Mouse (Mus musculus) heart, adult 9 months (tissue): ENCODE data around the gene Kcna3.

Experiments
- DNase-seq, 2 experiments: peaks; one replicate each; pipeline ENCODE4 v3.0.0; 2022; ENCODE audit warnings: low spot score in 2 of 2

The Kcna3 gene

DNA sequence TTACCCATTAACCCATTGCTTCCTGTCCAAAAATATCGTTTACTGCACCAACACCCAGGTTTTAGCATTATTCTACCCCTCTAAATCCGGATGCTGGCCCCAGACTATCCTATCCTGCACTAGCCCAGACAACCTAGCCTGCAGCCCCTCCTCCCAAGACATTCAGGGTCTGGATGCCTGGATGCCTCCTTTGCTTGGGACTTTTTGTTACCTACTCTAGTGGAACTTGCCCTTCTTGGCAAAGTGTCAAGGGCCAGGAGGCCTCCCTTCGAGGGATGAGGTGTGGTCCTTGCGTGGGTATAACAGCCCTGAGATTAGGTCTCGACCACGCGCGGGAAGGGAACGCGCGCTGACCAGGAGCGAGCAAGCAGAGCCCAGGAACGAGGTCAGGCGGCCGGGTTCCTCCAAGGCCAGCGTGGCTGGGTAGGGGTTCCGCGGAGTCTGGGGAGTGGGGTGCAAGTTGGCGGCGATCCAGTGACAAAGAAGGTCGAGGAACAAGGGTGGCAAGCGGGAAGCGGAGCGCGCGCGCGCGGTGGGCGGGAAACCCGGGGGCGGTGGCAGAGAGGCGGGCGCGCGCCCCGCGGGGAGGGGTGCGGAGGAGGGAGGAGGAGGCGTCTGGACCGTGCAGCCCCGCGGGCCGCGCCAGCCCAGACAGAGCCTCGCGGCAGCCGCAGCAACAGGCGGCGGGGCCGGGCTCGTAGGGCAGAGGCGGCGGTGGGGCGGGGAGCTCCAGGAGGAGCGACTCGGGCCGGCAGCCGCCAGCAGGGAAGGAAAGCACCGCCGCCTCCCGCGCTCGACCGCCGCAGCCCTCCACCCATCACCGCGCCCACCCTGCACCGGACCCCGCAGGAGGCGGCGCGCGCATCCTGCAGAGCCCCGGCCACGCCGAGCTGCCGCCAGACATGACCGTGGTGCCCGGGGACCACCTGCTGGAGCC, at the start of gene Kcna3:
TSS of gene Kcna3 (plus strand) at position 649 of the 937 bp plus-strand sequence.
- peak; percentile 37 to 54 for DNase-seq

DNA sequence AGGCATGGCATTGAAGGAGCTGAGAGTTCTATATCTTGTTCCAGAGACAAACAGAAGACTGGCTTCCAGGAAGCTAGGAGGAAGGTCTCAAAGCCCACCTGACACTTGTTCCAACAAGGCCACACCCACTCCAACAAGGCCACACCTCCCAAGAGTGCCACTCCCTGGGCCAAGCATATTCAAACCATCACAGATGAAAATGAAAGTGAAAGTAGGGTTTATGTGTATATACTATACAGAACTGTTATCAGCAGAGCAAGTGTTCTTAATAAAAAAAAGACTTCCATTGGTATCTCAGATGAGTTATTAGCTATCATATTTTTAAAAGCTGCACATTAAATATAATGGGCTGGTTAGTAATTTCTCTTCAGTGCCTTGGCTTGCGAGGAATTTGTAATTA, 44.6 kb upstream of the Kcna3 start:
- DNase-seq, result no peak

DNA sequence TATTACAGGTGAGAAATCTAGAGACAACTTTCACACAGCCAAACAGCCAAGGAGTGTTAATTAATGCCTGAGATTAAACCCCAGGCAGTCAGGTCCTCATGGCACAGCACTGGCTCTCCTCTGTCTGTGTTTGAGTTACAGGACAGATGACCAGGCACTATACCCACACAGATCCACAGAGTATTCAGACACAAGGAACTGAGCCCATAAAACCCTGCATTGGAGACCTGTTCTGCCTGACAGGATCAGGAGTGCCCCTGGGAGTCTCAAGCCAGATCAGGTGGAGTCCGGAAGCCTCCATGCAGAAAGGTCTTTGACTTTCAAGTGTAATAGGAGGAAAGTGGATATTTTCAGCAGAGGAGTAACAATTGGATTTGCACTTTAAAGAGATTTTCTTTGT, 40.6 kb upstream of the Kcna3 start:
- no peak for DNase-seq

DNA sequence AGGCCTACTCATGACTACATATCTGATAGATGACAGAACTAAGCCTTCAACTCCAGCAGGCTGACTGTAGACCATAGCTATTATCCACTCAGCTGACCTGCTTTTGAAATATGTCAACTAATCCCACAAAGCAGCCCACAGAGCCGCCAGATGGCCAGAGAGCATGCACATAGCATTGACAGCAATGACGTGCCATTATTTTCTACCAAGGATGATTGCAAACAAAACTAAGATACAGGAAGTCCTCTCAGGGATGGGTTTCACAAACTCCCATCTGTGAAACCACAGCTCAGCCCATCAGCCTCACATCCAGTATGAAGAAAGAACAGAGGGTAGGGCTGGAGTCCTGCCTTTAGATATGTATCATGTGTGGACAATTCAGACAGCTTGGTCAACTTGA, 39.8 kb upstream of the Kcna3 start:
- no peak for DNase-seq

DNA sequence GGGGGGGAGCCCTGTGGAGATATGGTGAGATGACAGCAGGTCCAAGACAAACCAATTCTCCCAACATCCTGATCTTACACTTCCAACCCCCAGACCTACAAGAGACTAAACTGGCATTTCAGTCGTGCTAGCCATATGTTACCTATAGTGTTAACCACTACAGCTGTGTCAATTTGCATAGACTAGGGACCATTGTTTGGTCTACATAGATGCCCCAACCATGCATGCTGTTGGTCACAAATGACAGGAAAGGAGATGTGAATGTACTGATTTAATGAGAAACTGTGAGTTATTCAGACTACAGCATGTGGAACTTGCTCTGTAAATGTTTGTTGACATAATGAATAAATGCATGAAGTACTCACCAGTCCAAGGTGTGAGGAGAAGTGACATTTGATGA, 37.6 kb upstream of the Kcna3 start:
- no peak for DNase-seq

DNA sequence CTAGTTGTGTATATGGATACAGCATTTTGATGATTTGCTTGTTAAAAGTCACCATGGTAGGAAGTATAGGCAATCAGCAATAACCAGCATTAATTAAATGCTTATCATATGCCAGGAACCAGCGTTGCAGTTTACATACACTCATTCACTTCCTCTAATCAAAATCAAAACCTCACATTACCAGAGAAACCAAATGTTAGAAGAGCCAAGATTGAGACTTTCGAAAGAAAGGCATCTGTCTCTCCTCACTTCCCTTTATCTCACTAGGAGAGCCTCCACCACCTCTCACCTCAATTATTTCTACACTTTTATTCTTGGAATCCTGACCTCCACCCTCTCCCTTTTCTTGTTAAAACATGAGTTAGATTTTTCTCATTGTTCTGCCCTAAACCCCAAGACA, 35.8 kb upstream of the Kcna3 start:
- no peak for DNase-seq

DNA sequence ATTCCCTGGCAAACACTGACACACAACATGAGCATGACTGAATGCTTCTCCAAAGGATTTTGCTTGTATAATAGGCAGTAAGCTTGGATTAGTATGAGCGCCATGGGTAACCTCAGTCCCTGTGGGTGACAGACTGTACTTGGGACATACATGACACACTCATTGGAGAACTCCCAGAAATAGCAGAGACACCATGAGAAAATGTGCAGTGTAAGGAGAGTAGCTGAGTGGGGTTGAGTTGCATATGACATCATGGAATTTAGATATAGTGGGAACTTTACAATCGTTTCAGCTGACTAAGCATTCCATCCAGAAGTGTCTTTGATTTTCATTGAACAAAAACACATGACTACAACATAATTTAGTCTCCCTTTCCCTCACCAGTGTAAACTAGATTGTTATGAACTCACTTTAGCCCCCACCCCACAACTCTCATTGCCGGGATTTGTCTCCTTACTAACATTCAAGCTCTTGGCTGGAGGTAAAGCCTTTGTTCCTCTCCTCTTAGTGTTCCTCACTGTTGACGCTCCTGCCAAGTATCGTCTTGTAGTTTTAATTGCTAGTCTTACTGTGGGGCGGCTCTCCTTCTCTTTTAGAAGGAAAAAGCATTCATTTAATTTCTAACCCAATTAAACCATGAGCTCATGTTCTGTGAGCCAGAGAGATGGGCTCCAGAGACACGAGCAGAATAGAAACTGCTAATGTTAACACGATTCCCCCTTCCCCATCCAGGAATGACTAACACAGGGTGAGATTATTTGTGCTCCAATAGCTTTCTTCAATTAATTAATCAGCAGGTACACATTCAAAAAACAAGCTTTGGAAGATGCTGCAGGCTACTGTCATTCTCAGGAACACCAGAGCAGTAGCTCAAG, 33.5 kb upstream of the Kcna3 start:
- no peak for DNase-seq

DNA sequence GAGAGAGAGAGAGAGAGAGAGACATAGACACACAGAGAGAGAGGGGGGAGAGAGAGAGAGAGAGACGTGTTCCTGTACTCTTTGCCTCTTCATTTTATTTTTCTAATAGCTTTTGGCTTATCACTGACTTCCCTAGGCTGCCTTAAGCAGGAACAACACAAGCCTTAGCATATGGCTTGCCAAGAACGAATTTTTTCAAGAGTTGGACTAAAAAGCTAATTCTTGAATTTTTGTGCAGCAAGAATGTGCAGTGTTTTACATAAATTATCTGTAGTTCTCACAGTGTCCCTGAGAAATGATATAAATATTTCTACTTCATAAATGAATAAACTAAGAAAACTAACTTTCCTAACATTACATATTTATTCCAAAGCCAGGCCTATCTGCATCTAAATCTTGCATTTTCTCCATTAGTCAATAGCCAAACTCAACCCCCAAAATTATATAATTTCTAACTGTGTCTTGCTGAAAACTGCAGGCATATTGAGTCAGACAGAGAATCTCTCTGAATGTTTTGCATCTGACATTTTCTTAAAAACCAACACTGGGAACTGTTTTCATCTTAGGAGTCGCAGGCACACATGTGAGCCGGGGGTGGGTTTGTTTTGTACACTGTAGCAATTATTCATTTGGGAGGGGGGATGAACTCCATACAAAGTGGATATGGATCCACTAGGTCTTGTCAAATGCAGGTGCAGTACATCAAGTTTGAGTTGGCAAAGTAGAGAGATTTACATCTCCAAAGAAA, 26.5 kb upstream of the Kcna3 start:
- DNase-seq, result no peak

DNA sequence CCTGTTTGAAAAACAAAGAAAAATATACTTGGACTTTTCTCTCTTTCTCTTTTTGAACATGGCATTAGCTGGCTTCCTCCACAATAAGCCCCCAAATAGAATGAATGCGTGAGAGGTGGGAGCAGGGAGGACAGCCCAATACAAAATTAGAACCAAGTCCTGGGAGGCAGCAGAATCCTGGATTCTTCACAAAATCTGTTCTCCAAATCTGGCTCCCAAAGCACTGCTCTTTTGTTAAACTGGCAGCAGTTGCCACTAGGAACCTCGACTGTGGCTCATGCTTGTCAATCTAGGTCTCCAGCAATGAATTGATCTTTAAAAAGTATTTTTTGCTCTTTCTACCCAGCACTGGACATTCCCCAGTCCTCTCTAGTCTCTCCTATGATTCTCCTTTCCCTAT, 17.7 kb upstream of the Kcna3 start:
- no peak for DNase-seq

DNA sequence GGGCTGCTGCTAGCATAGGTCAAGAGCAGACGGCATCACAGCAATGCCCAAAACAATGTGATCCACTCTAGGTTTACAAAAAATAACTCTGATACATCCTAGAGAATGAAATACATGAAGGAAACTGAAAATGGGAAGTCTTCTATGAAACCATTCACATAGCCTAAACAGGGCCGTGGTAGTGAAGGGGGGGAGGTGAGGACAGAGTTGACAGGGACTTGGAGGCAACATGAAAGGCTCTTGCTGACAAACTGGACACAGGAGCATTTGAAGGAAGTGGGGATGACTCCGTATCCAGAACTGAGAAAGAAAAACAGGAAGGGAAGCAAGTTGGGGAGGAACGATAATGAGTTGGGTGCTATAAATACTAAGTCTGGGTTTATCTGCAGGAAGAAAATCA, 4.4 kb upstream of the Kcna3 start:
- DNase-seq, result no peak

DNA sequence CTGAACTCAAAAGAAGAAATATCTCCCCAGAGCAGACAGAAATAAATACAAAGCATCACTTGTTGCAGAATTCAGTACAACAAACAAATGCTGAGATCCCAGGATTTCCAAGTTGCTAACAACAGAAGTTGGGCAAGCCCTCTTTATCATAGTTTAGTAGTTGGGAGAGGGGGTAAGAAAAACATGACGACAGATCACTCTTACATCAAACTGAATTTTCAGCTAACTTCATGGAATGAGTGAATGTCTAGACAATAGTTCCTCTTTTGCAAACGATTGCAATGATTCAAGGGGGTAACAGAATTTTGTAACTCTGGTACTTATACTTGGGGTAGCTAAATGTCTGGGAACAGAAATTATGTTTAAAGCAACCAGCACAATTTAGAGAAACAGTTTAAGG, 1.2 kb upstream of the Kcna3 start:
- DNase-seq, result no peak

DNA sequence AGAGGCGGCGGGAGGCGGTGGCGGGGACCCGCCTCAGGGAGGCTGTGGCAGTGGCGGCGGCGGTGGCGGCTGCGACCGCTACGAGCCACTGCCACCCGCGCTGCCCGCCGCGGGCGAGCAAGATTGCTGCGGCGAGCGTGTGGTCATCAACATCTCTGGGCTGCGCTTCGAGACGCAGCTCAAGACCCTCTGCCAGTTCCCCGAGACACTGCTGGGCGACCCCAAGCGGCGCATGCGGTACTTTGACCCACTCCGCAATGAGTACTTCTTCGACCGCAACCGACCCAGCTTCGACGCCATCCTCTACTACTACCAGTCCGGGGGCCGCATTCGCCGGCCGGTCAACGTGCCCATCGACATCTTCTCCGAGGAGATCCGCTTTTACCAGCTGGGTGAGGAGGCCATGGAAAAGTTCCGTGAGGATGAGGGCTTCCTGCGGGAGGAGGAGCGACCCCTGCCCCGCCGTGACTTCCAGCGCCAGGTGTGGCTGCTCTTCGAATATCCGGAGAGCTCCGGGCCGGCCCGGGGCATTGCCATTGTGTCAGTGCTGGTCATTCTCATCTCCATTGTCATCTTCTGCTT, 580 bp downstream of the Kcna3 start:
- peak in 1 of 2 experiments; percentile 2 for DNase-seq

DNA sequence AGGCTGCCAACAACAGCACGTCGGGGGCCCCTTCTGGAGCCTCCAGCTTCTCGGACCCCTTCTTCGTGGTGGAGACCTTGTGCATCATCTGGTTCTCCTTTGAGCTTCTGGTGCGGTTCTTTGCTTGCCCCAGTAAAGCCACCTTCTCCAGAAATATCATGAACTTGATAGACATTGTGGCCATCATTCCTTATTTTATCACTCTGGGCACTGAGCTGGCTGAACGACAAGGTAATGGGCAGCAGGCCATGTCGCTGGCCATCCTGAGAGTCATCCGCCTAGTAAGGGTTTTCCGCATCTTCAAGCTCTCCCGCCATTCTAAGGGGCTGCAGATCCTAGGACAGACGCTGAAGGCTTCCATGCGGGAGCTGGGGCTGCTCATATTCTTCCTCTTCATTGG, 1.1 kb downstream of the Kcna3 start:
- DNase-seq, result no peak

DNA sequence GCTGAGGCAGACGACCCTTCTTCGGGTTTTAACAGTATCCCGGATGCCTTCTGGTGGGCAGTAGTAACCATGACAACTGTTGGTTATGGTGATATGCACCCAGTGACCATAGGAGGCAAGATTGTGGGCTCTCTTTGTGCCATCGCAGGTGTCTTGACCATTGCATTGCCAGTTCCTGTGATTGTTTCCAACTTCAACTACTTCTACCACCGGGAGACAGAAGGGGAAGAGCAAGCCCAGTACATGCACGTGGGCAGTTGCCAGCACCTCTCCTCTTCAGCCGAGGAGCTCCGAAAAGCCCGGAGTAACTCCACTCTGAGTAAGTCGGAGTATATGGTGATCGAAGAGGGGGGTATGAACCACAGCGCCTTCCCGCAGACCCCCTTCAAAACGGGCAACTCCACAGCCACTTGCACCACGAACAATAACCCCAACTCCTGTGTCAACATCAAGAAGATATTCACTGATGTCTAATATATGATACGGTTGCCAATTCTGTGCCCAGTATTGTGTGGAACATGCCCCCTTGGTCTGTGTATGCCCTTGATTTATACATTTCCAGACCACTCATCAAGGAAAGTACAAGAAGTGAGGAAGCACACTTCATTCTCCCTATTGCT, 1.7 kb downstream of the Kcna3 start:
- no peak for DNase-seq

DNA sequence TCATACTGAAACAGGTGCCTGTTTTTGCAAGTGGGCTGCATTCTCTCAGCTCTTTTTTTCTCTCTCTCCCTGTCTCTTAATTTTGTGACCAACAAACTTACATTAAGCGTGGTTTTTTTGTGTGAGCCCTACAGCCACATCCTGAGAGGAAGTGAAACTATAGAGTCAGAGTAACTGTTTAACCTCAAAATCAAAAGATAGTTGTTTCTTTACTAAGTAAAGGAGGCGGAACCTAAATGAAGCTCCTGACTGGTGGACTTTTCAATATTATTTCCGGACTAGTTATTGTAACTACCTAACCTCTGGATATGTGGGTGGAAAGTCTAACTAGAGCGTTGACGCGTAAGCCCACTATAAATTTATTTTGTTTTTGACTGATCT, 2.2 kb downstream of the Kcna3 start:
- peak in 1 of 2 experiments; percentile 12 for DNase-seq

DNA sequence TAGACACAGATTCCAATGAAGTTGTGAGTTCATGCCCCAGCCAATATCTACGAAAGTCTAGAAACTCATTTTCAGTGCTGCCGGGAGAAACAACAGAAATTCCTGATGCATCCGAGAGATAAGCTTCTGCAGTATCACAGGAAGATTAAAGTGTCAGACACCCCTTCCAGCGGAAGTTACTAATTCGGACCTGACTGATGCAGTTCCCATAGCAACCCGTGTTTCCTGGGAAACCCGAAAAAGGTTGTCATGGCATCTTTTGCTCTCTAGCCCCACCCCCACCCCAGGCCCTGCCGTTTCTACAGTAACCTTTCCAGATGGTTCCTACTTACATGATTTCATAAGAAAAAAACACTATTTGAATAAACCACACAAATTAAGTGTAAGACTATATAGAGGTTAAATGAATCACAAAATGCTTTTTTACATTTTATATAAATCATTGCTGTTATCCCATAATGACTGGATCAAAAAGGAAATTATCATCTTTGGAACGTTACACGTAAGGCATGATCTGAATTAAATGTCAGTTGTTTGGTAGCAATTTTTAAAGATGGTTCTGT, 2.8 kb downstream of the Kcna3 start:
- DNase-seq, result no peak

DNA sequence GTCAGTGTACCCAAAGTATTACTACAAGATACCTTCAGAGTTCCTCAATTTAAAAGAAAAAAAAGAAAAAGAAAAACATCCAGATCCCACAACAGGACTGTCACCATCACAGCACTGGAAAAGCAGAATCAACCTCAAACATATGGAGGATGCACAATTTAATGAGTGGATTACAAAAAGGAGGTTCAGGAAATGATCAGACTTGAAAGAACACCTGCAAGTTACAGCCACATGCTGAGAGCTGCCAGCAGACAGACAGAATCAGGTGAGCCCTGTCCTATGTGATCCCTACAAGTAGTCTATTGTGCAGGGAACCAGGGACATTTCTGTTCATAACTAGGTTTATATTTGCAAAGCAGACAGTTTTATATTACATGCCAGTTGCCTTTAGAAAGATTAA, 3.3 kb downstream of the Kcna3 start:
- DNase-seq, result no peak

DNA sequence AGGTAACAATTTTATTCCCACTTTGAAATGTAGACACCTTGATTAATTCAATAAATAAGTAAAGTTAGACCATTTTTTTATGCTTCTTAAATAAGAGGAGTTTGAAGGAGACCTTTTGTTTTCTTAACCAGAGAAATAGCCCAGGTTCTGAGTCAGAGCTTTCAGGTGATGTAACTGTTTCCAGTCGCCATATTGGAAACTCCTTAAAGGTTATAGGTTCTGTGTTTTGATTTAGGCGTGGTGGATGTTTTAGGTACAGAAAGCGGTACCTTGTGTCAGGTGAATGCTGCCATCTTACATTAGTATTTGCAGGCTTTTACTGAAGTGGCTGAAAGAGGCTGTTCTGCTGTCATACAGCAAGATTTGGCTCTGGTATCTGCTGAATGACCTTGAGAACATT, 4.4 kb downstream of the Kcna3 start:
- no peak for DNase-seq

DNA sequence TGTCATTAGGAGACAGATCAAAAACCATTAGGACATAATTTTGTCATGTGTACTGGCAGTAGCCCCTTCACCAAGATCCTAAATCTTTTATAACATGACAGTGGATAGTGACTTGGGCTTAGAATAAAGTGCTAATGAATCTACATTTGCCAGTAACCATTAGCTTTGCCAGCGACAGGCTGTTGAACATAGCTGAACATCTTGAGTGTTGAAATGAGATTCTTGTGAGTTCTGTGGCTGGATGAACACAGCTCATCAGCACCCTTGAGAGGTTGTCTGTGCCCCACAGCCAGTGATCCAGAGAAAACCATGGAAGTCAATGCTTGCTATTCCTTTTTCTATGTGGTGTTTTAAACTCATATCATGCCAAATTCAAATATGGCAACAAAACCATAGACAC, 5.7 kb downstream of the Kcna3 start:
- DNase-seq, result no peak

DNA sequence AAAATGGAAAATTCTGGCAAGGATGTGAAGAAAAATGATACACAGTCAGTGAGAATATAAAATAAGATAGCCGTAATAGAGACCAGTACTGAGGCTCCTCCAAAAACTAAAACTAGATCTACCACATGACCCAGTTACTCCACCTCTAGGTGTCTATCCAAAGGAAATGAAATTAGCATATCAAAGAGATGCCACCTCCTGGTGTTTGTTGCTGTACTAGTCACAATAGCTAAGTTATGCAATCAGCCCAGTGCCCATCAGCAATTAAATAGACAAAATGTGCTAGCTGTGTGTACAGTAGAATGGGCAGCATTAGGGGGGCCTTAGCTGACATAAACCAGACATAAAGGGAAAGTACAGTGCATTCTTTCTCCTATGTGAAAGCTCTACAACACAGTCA, 25.5 kb downstream of the Kcna3 start:
- DNase-seq, result no peak

DNA sequence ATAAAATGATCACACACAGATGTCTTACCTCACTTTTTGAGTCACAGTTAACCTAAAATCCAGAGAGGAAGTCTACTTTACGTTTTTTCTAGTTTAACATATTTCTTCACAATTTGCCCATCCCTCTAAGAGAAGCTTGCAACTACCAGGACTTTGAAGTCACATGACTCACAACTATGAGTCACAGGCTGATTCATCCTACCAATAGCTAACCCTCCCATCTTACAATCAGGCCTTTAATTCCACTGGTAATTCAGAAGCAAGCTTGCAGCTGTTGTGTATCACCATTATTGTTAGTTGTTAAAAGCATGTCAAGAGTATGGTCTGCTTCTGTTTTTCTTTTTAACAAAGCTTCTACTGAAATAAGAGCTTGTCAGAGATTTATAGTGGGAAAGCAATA, 26.8 kb downstream of the Kcna3 start:
- DNase-seq, result peak; percentile 44 to 52
